Mouse (Mus musculus) thymus, adult 2 months (tissue): ENCODE measurements around the gene Ptrh1. TPM values are rescaled to one million over a fixed set of nuclear protein-coding genes. Genes with fewer than 3 reads are reported as not detected.
A peak's percentile ranks its signal among the peaks of the same experiment; 100 is the strongest.

ENCODE experiments used
- DNase-seq: peaks from one replicate; pipeline ENCODE4 v3.0.0; 2021
- H3K27ac ChIP-seq: fragments of 200-500 bp; 2 replicates; pipeline ENCODE4 v1.5.1; 2012; ENCODE audit warnings: low read length, control low read depth; ENCODE audit not compliant: control insufficient read depth, insufficient read depth
- H3K27me3 ChIP-seq: fragments of 200-500 bp; 2 replicates; pipeline ENCODE4 v1.6.1; 2012; ENCODE audit warnings: mild to moderate bottlenecking, low read length, moderate library complexity, mixed read lengths; ENCODE audit not compliant: control insufficient read depth, insufficient read depth
- H3K36me3 ChIP-seq: fragments of 200-500 bp; 2 replicates; pipeline ENCODE4 v1.6.1; 2012; ENCODE audit warnings: mild to moderate bottlenecking, low read length, moderate library complexity; ENCODE audit not compliant: control insufficient read depth, insufficient read depth
- H3K4me1 ChIP-seq: fragments of 200-500 bp; replicated peaks from 2 replicates; pipeline ENCODE4 v1.6.1; 2012; ENCODE audit warnings: low read length; ENCODE audit not compliant: control insufficient read depth, insufficient read depth
- H3K4me3 ChIP-seq: fragments of 200-500 bp; 2 replicates; pipeline ENCODE4 v1.5.1; 2012; ENCODE audit warnings: mild to moderate bottlenecking, low read length, control low read depth, moderate library complexity; ENCODE audit not compliant: control insufficient read depth, insufficient read depth
- CTCF ChIP-seq: fragments of 200-500 bp; IDR thresholded peaks from 2 replicates; pipeline ENCODE4 v1.5.1; 2012; ENCODE audit warnings: mild to moderate bottlenecking, control low read depth, low read length, moderate library complexity, borderline replicate concordance; ENCODE audit not compliant: control insufficient read depth, poor library complexity, insufficient read depth; ENCODE audit errors: extremely low read depth
- POLR2A ChIP-seq: fragments of 200-500 bp; IDR thresholded peaks from 2 replicates; pipeline ENCODE4 v1.6.1; 2012; ENCODE audit warnings: mild to moderate bottlenecking, low read length, control low read depth, moderate library complexity; ENCODE audit not compliant: control insufficient read depth, poor library complexity, insufficient read depth; ENCODE audit errors: extremely low read depth
- WGBS: fragments of 180-500 bp; shearing (Covaris S2); methylation state at CpG from one replicate; pipeline ENCODE4 v1.1.7; 2018; 5-methylcytosine and 5-hydroxymethylcytosine counted together
- polyA plus RNA-seq: library from polyadenylated mRNA; depleted of rRNA; stranded (reverse); fragments of >200 nt; gene quantifications from 2 replicates; pipeline ENCODE4 v1.2.3, GENCODE M21; 2012

Ptrh1 gene
- polyA plus RNA-seq, 1 experiment: 43.4 TPM

- TF ChIP-seq POLR2A: no peak
- TF ChIP-seq CTCF: no peak
- 88% methylated on average over 10 of the region's 10 CpGs for WGBS
- no peak for DNase-seq
- H3K4me1 ChIP-seq: no peaks in the 10 kb centered on the region
- H3K27ac ChIP-seq: no peak overlapping the region
- no peaks in the 10 kb centered on the region for H3K27me3 ChIP-seq
- H3K36me3 ChIP-seq: peaks cover 44% of the 10 kb centered on the region
- H3K4me3 ChIP-seq: no peak overlapping the region
Observed at GRCm38 (mm10) chr2:32751665-32752033, 23.9 kb upstream of the Ptrh1 start.

- peaks cover 39% of the 10 kb centered on the region for H3K36me3 ChIP-seq
- H3K4me3 ChIP-seq: no peak overlapping the region
- 92% methylated on average over 10 of the region's 10 CpGs for WGBS
Observed at GRCm38 (mm10) chr2:32752181-32752580, 23.4 kb upstream of the Ptrh1 start.

GRCm38 (mm10) chr2:32756674-32757055, 18.9 kb upstream of the Ptrh1 start:
- 41% methylated on average over 6 of the region's 6 CpGs for WGBS
- Histone ChIP-seq H3K27ac (no peak overlapping the region), H3K36me3 (peaks cover 27% of the 10 kb centered on the region), H3K27me3 (no peaks in the 10 kb centered on the region), H3K4me3 (no peak overlapping the region), H3K4me1 (no peaks in the 10 kb centered on the region)
- TF ChIP-seq POLR2A (no peak), CTCF (no peak)
- peak; percentile 24 for DNase-seq

More at GRCm38 (mm10) chr2:32752181-32752580, 23.4 kb upstream of the Ptrh1 start:
- no peak overlapping the region for H3K27ac ChIP-seq
- DNase-seq: no peak
- no peaks in the 10 kb centered on the region for H3K27me3 ChIP-seq
- TF ChIP-seq POLR2A (no peak), CTCF (no peak)
- H3K4me1 ChIP-seq: no peaks in the 10 kb centered on the region

GRCm38 (mm10) chr2:32757056-32757845, 18.3 kb upstream of the Ptrh1 start, which contains the start of gene Tor2a:
TSS of gene Tor2a (plus strand) at chr2:32757234.
- DNase-seq: peak; percentile 99
- H3K36me3 ChIP-seq: peaks cover 26% of the 10 kb centered on the region
- H3K27me3 ChIP-seq: no peaks in the 10 kb centered on the region
- peak within 1 kb of the TSS; percentile 72 for H3K4me3 ChIP-seq
- under 1% methylated on average over 66 of the region's 66 CpGs for WGBS
- peak; percentile 93 for TF ChIP-seq CTCF
- TF ChIP-seq POLR2A: peak; percentile 70; the same call in 1 of the 2 replicates
- no peaks in the 10 kb centered on the region for H3K4me1 ChIP-seq
- 0 out of 2 replicates have a peak within 1 kb of the TSS, but pooled peaks have one; percentile 10 for H3K27ac ChIP-seq

- no peaks in the 10 kb centered on the region for H3K27me3 ChIP-seq
- H3K4me3 ChIP-seq: no peak overlapping the region
- TF ChIP-seq POLR2A: no peak
- no peak for TF ChIP-seq CTCF
- peaks cover 15% of the 10 kb centered on the region for H3K36me3 ChIP-seq
- 98% methylated on average over 8 of the region's 8 CpGs for WGBS
- H3K27ac ChIP-seq: no peak overlapping the region
- no peaks in the 10 kb centered on the region for H3K4me1 ChIP-seq
- no peak for DNase-seq
Observed at GRCm38 (mm10) chr2:32758503-32758902, 17.1 kb upstream of the Ptrh1 start.

GRCm38 (mm10) chr2:32759001-32759400, 16.6 kb upstream of the Ptrh1 start:
- H3K36me3 ChIP-seq: peaks cover 13% of the 10 kb centered on the region
- TF ChIP-seq POLR2A: no peak
- no peak for TF ChIP-seq CTCF
- DNase-seq: no peak
- no peaks in the 10 kb centered on the region for H3K27me3 ChIP-seq
- WGBS: 100% methylated on average over 2 of the region's 2 CpGs
- no peak overlapping the region for H3K4me3 ChIP-seq
- H3K4me1 ChIP-seq: no peaks in the 10 kb centered on the region
- H3K27ac ChIP-seq: no peak overlapping the region
